Mouse (Mus musculus): ENCODE measurements around the gene Grm4. TPM values are rescaled to one million over a fixed set of nuclear protein-coding genes. Genes with fewer than 3 reads are reported as not detected.

The Grm4 gene
- polyA plus RNA-seq, 1 experiment from 2014 or later, result not detected

- no peaks in the 10 kb centered on the region for H3K27me3 ChIP-seq (ENCODE audit: control insufficient read depth, insufficient read depth, low read depth, low read length)
- H3K4me2 ChIP-seq (ENCODE audit: low read depth, low read length), result no peak overlapping the region
- H3K4me3 ChIP-seq (ENCODE audit: low read depth, low read length), result no peak overlapping the region
- no peaks in the 10 kb centered on the region for H3K9me3 ChIP-seq (replicated peaks; ENCODE audit: control insufficient read depth, low read length)
- H3K4me1 ChIP-seq (ENCODE audit: control insufficient read depth, low read depth, low read length), result no peaks in the 10 kb centered on the region
- no peak overlapping the region for H3K27ac ChIP-seq (ENCODE audit: low read length)
- 41% methylated on average over 5 of the region's 5 CpGs for WGBS (ENCODE audit: insufficient replicate concordance)
- ATAC-seq (ENCODE audit: low read depth), result no peak
- no peaks in the 10 kb centered on the region for H3K36me3 ChIP-seq (ENCODE audit: control insufficient read depth, insufficient read depth)
- no peak overlapping the region for H3K9ac ChIP-seq (ENCODE audit: low read depth, low read length)
Observed at GRCm38 (mm10) chr17:27375551-27375950, 145.7 kb downstream of the Grm4 start.

Other genes with a start within 250 kb of the Grm4 start
- gene Hmga1, start 35.1 kb upstream of the Grm4 start, polyA plus RNA-seq (2015; fragmentation: Nextera tagmentation; extraction: Ambion mirVana), result 98.3 and 104 TPM in 2 replicates
- 10.5 and 10.7 TPM in 2 replicates for gene AI413582, start 44.4 kb upstream of the Grm4 start, polyA plus RNA-seq (2015; fragmentation: Nextera tagmentation; extraction: Ambion mirVana)
- 19.2 and 20.5 TPM in 2 replicates for gene Nudt3, start 102.1 kb upstream of the Grm4 start, polyA plus RNA-seq (2015; fragmentation: Nextera tagmentation; extraction: Ambion mirVana)
- gene RPS10-NUDT3, start 113.8 kb upstream of the Grm4 start, polyA plus RNA-seq (2015; fragmentation: Nextera tagmentation; extraction: Ambion mirVana), result not detected in 2 replicates
- 432 and 472 TPM in 2 replicates for gene Rps10, start 115.3 kb upstream of the Grm4 start, polyA plus RNA-seq (2015; fragmentation: Nextera tagmentation; extraction: Ambion mirVana)
- 0.22 and 0.26 TPM in 2 replicates for gene Pacsin1, start 134.1 kb upstream of the Grm4 start, polyA plus RNA-seq (2015; fragmentation: Nextera tagmentation; extraction: Ambion mirVana)
- 0.12 TPM in 1 of 2 replicates, not detected in the other for gene Spdef, start 207.6 kb upstream of the Grm4 start, polyA plus RNA-seq (2015; fragmentation: Nextera tagmentation; extraction: Ambion mirVana)

All from liver, embryonic 16.5 days (tissue).